Mouse (Mus musculus): ENCODE measurements at regions not wholly inside any gene's neighbourhood (a gene's known extent, or its start where the extent isn't known, plus 50 kb on each side); places are given as distances from the start of the nearest gene placed in this dataset.

DNA sequence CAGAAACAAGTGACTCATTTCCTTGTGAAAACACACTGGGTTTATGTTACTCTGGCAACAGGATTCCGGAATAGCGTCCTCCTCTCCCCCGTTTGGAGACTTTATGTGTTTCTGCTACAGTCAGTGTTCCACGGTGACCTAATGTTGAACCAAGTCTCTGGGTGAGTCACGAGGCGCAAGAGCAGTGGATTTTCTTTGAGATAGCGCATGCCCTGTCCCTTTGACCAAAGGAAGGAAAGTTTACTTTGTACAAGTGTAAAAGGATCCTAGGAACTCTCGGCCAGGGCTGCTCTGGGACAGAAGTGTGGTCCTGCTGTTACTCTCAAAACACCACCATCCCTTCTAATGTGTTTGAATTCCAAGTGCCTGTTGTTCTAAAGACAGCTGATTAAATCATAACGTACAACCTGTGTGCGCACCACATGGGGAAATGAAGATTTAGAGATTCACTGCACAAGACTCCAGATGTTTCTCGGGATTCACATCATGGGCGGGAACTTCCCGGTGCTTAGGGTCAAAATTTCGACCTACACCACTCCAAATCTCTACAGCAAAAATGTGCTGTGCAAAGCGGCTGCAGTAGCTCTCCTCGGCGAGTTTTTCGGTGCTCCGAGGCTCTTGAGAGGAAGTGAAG is 176.1 kb upstream of the Rbms1 start:
- Histone ChIP-seq H3K9ac (replicated peaks) (no peak overlapping the region), H3K4me1 (ENCODE audit: insufficient read depth) (no peaks in the 10 kb centered on the region), H3K4me2 (ENCODE audit: low read depth, low read length) (peak overlapping the region; percentile 33), H3K36me3 (replicated peaks; ENCODE audit: insufficient read depth, low read length) (no peaks in the 10 kb centered on the region), H3K9me3 (ENCODE audit: low read length) (no peaks in the 10 kb centered on the region), H3K4me3 (ENCODE audit: low read depth, low read length) (no peak overlapping the region), H3K27ac (ENCODE audit: low read depth) (peak overlapping the region; percentile 57), H3K27me3 (ENCODE audit: insufficient read depth, low read length) (no peaks in the 10 kb centered on the region)
- 26% methylated on average over 19 of the region's 19 CpGs for WGBS (ENCODE audit: insufficient replicate concordance)
- no peak for TF ChIP-seq CTCF (IDR thresholded peaks at IDR 0.05; ENCODE audit: low read depth)
- TF ChIP-seq EP300 (IDR thresholded peaks at IDR 0.05; ENCODE audit: low read depth) = no peak
- ATAC-seq (peak; percentile 63), DNase-seq (peak; percentile 14)

DNA sequence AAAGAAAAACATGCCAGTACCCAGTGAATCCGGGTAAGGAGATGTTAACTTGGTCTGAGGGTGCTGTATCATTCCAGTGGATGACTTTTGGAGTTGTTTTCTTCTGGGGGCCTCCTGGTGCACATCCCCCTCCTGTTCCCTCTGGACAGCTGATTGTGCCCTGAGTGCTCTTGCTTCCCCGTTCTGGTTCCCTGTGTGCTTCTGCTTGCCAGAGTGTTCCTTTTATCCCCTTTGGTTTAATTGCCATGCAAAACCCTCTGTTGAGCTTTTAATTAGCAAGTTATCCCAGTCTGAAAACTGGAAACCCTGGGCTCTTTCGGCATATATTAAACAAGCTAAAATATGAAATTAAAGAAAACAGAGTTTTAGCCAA is 175.6 kb upstream of the Rbms1 start:
- no peak overlapping the region for H3K9ac ChIP-seq (replicated peaks)
- H3K4me1 ChIP-seq (ENCODE audit: insufficient read depth) = no peaks in the 10 kb centered on the region
- ATAC-seq (peak; percentile 54; the same call in 1 of the 2 replicates), DNase-seq (no peak)
- H3K9me3 ChIP-seq (ENCODE audit: low read length) = no peaks in the 10 kb centered on the region
- no peaks in the 10 kb centered on the region for H3K36me3 ChIP-seq (replicated peaks; ENCODE audit: insufficient read depth, low read length)
- no peak overlapping the region for H3K4me3 ChIP-seq (ENCODE audit: low read depth, low read length)
- no peaks in the 10 kb centered on the region for H3K27me3 ChIP-seq (ENCODE audit: insufficient read depth, low read length)
- WGBS (ENCODE audit: insufficient replicate concordance) = 23% methylated on average over 3 of the region's 3 CpGs
- peak overlapping the region; percentile 66 for H3K27ac ChIP-seq (ENCODE audit: low read depth)
- H3K4me2 ChIP-seq (ENCODE audit: low read depth, low read length) = peak overlapping the region; percentile 33; the same call in 1 of the 2 replicates
- TF ChIP-seq EP300 (IDR thresholded peaks at IDR 0.05; ENCODE audit: low read depth) (no peak; the same call in 1 of the 2 replicates), CTCF (IDR thresholded peaks at IDR 0.05; ENCODE audit: low read depth) (no peak)

DNA sequence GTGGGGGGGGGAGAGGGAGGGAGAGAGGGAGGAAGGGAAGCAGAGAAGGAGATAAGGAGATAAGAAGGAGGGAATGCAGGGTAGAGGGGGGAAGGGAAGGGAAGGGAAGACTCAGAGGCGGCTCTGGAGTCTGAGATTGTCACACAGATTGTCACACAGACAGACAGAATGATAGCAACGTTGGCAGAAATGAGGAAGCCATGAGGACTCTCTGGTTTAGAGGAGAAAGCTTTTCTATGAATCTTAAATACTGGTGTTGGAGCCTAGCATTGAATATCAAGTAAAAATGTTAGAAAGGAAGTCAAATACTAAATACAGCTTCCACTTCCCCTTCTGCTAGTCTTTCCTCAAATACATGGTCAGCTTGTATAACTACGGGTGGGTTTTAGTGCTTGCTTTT is 174.4 kb upstream of the Rbms1 start:
- no peaks in the 10 kb centered on the region for H3K9me3 ChIP-seq (ENCODE audit: low read length)
- H3K27ac ChIP-seq (ENCODE audit: low read depth) = no peak overlapping the region
- WGBS (ENCODE audit: insufficient replicate concordance) = 13% methylated on average over 3 of the region's 3 CpGs
- H3K36me3 ChIP-seq (replicated peaks; ENCODE audit: insufficient read depth, low read length) = no peaks in the 10 kb centered on the region
- TF ChIP-seq CTCF (IDR thresholded peaks at IDR 0.05; ENCODE audit: low read depth) (no peak), EP300 (IDR thresholded peaks at IDR 0.05; ENCODE audit: low read depth) (no peak)
- DNase-seq (no peak), ATAC-seq (no peak)
- H3K27me3 ChIP-seq (ENCODE audit: insufficient read depth, low read length) = no peaks in the 10 kb centered on the region
- no peak overlapping the region for H3K4me3 ChIP-seq (ENCODE audit: low read depth, low read length)
- no peaks in the 10 kb centered on the region for H3K4me1 ChIP-seq (ENCODE audit: insufficient read depth)
- no peak overlapping the region for H3K4me2 ChIP-seq (ENCODE audit: low read depth, low read length)
- H3K9ac ChIP-seq (replicated peaks) = no peak overlapping the region

DNA sequence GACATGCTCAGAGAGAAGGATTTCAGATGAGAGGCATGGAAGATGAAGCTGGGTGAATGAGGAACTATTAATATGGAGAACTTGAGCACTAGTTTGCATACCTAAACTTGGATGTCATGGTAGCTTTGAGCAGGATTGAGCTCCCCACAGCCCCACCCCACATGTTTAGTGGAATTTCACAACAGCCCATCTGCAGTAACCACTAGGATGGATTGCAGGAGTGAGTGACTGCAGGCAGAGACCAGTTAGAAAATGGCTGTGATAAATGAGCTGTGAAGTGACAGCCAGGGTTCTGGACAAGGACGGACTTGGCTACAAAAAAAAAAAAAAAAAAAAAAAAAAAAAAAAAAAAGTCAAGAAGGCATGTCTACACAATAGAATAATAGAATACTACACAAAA is 173.9 kb upstream of the Rbms1 start:
- Histone ChIP-seq H3K4me3 (ENCODE audit: low read depth, low read length) (no peak overlapping the region), H3K9me3 (ENCODE audit: low read length) (no peaks in the 10 kb centered on the region), H3K36me3 (replicated peaks; ENCODE audit: insufficient read depth, low read length) (no peaks in the 10 kb centered on the region), H3K4me1 (ENCODE audit: insufficient read depth) (no peaks in the 10 kb centered on the region), H3K4me2 (ENCODE audit: low read depth, low read length) (no peak overlapping the region), H3K27ac (ENCODE audit: low read depth) (no peak overlapping the region), H3K27me3 (ENCODE audit: insufficient read depth, low read length) (no peaks in the 10 kb centered on the region), H3K9ac (replicated peaks) (no peak overlapping the region)
- DNase-seq (no peak), ATAC-seq (no peak)
- WGBS (ENCODE audit: insufficient replicate concordance) = 0% methylated on average over 1 of the region's 1 CpGs
- TF ChIP-seq EP300 (IDR thresholded peaks at IDR 0.05; ENCODE audit: low read depth) (no peak), CTCF (IDR thresholded peaks at IDR 0.05; ENCODE audit: low read depth) (no peak)

DNA sequence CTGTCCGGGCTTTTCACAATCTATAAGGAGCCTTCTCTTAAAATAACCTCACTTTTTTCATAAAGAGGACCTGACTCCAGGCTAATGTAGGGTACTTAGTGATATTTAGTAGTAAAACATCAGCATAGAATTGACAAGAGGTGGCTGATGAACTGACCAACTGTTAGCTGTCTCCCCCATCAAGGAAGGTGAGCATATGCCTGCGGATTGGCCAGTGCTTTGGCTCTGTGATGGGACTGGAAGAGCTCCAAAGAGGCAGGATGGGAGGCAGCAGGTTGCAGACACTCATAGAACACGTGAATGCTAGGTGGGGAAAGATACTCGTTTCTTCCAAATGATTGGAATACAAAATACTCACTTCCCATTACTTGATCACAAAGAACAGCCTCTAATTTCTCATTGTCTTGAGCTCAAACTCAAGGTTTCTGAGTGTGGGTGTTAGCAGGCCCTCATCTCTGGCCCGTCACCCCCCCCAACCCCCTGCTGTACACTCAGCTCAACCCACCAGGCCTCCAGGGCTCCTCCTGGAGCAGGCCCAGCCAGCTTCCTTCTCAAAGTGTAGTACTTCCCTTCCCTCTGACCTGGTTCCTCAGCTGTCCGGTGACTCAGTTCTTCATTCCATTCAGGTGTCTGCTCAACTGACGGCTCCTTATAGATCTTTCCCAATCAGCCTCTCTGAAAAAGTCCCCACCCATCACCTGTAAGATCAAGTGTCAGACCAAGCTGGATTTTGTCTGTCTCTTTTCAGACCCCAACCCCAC is 160.2 kb upstream of the Rbms1 start:
- WGBS (ENCODE audit: insufficient replicate concordance) = 63% methylated on average over 7 of the region's 7 CpGs
- ATAC-seq (no peak), DNase-seq (no peak)
- Histone ChIP-seq H3K4me2 (ENCODE audit: low read depth, low read length) (no peak overlapping the region), H3K27me3 (ENCODE audit: insufficient read depth, low read length) (no peaks in the 10 kb centered on the region), H3K27ac (ENCODE audit: low read depth) (no peak overlapping the region), H3K4me1 (ENCODE audit: insufficient read depth) (no peaks in the 10 kb centered on the region), H3K9me3 (ENCODE audit: low read length) (no peaks in the 10 kb centered on the region), H3K4me3 (ENCODE audit: low read depth, low read length) (no peak overlapping the region), H3K36me3 (replicated peaks; ENCODE audit: insufficient read depth, low read length) (no peaks in the 10 kb centered on the region), H3K9ac (replicated peaks) (no peak overlapping the region)
- TF ChIP-seq EP300 (IDR thresholded peaks at IDR 0.05; ENCODE audit: low read depth) = no peak
- no peak for TF ChIP-seq CTCF (IDR thresholded peaks at IDR 0.05; ENCODE audit: low read depth)

DNA sequence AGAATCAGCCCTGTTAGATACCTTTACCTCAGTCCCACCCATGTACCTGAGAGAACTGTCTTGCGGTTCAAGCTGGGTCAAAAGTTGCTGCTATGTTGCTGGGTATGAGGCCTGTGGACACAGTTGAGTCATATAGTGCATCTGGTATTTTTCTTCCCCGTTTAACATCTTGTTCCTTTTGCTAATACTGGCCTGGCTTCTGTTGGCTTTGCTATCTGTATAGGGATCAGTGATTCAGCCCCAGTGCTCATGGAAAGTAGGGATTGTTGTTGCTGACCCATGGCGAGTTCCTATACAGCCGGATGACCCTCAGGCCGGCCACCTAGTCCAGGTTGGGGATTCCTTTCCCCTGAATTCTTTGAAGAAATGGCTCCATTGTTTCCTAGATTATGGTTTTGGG is 158.3 kb upstream of the Rbms1 start:
- Histone ChIP-seq H3K9ac (replicated peaks) (no peak overlapping the region), H3K4me2 (ENCODE audit: low read depth, low read length) (no peak overlapping the region), H3K4me3 (ENCODE audit: low read depth, low read length) (no peak overlapping the region), H3K27me3 (ENCODE audit: insufficient read depth, low read length) (no peaks in the 10 kb centered on the region), H3K27ac (ENCODE audit: low read depth) (no peak overlapping the region), H3K9me3 (ENCODE audit: low read length) (no peaks in the 10 kb centered on the region), H3K36me3 (replicated peaks; ENCODE audit: insufficient read depth, low read length) (no peaks in the 10 kb centered on the region), H3K4me1 (ENCODE audit: insufficient read depth) (no peaks in the 10 kb centered on the region)
- DNase-seq (no peak), ATAC-seq (no peak)
- 73% methylated on average over 5 of the region's 5 CpGs for WGBS (ENCODE audit: insufficient replicate concordance)
- no peak for TF ChIP-seq EP300 (IDR thresholded peaks at IDR 0.05; ENCODE audit: low read depth)
- no peak for TF ChIP-seq CTCF (IDR thresholded peaks at IDR 0.05; ENCODE audit: low read depth)
